9 mouse cellular contexts compared by ENCODE assay signal in the genomic region with DNA sequence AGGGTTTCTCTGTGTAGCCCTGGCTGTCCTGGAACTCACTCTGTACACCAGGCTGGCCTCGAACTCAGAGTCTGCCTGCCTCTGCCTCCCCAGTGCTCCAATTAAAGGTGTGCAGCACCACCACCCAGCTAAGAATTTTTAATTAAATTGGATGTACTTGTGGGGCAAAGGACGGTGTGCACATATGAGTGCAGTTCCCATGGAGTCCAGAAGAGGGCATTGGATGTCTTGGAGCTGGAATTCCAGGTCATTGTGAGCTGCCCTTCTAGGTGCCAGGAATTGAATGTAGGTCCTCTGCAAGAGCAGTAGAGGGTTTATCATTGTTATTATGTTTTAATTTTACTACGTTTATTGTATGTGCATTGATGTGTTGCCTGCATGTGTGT. TPM values are rescaled to one million over a fixed set of nuclear protein-coding genes. Genes with fewer than 3 reads are reported as not detected.
DNase-seq lines count a peak whose midpoint lies in the region; ATAC-seq and TF ChIP-seq lines count a peak whose summit lies in the region.
"Had no signal": no experiment of that assay in that cellular context is flagged by ENCODE, and none has a peak within 500 bp of the region (broad histone marks: within the 10 kb centered on the region; RNA-seq: fewer than 3 reads in every experiment).

No protein-coding gene starts in this region.

- H3K4me2 ChIP-seq in hindbrain, postnatal 0 days (ENCODE audit: low read depth, low read length), result no peak overlapping the region
- no peak overlapping the region for H3K4me2 ChIP-seq in hindbrain, embryonic 16.5 days (ENCODE audit: low read length)
- no peak overlapping the region for H3K4me2 ChIP-seq in hindbrain, embryonic 14.5 days (replicated peaks)

- in situ Hi-C loops in ES-E14 (cut with MboI; ENCODE audit: low sequenced_read_pairs in 2 of 2, unreplicated experiment in 2 of 2), result loop anchor here in 1 of 2 experiments (5.0 kb wide), 1 partner anchor 86 kb away; no protein-coding TSS in a partner anchor

- H3K36me3 ChIP-seq in hindbrain, postnatal 0 days (ENCODE audit: insufficient read depth, low read length), result no peaks in the 10 kb centered on the region
- H3K36me3 ChIP-seq in hindbrain, embryonic 16.5 days (ENCODE audit: control insufficient read depth, insufficient read depth, low read length), result no peaks in the 10 kb centered on the region
- no peaks in the 10 kb centered on the region for H3K36me3 ChIP-seq in ES-E14 (ENCODE audit: control insufficient read depth, insufficient read depth, low read length, poor library complexity, severe bottlenecking)
- no peaks in the 10 kb centered on the region for H3K36me3 ChIP-seq in hindbrain, embryonic 14.5 days (replicated peaks; ENCODE audit: control insufficient read depth, insufficient read depth)

- peak; percentile 68 for TF ChIP-seq CTCF in hindbrain, postnatal 0 days (IDR thresholded peaks at IDR 0.05; ENCODE audit: low read depth)

- no peaks in the 10 kb centered on the region for H3K27me3 ChIP-seq in hindbrain, postnatal 0 days (ENCODE audit: insufficient read depth, low read length)
- H3K27me3 ChIP-seq in hindbrain, embryonic 16.5 days (replicated peaks; ENCODE audit: control insufficient read depth, insufficient read depth, low read length), result no peaks in the 10 kb centered on the region
- no peaks in the 10 kb centered on the region for H3K27me3 ChIP-seq in hindbrain, embryonic 14.5 days (ENCODE audit: control insufficient read depth, insufficient read depth, low read length)

- ATAC-seq in hindbrain, postnatal 0 days, result no peak
- no peak for ATAC-seq in hindbrain, embryonic 16.5 days
- ATAC-seq in hindbrain, embryonic 14.5 days (ENCODE audit: low FRiP score), result no peak

- no peak overlapping the region for H3K9ac ChIP-seq in hindbrain, postnatal 0 days (replicated peaks; ENCODE audit: low read length)
- H3K9ac ChIP-seq in hindbrain, embryonic 16.5 days (ENCODE audit: low read depth, low read length), result no peak overlapping the region
- H3K9ac ChIP-seq in ES-E14 (ENCODE audit: insufficient read depth, low read depth, low read length, poor library complexity, severe bottlenecking), result peak overlapping the region; percentile 4; the same call in 1 of the 2 replicates
- no peak overlapping the region for H3K9ac ChIP-seq in hindbrain, embryonic 14.5 days

- peak; percentile 27 for DNase-seq in hindbrain, postnatal 0 days (ENCODE audit: low spot score)
- DNase-seq in ES-E14 (ENCODE audit: low read depth, low spot score), result no peak
- DNase-seq in cerebellum, postnatal 25 days, result peak; percentile 48 to 67
- peak; percentile 61 for DNase-seq in kidney, postnatal 14 days
- DNase-seq in retina, embryonic 14.5 days (ENCODE audit: low spot score), result peak; percentile 69
- DNase-seq in hindbrain, embryonic 14.5 days (ENCODE audit: low spot score), result no peak
- DNase-seq in left cerebral cortex, adult 11 months (ENCODE audit: low spot score), result no peak

- H3K4me1 ChIP-seq in hindbrain, postnatal 0 days (ENCODE audit: insufficient read depth, low read length), result peaks cover 7% of the 10 kb centered on the region; the same call in 1 of the 2 replicates
- peaks cover 9% of the 10 kb centered on the region for H3K4me1 ChIP-seq in hindbrain, embryonic 16.5 days (ENCODE audit: control insufficient read depth, insufficient read depth, low read depth, low read length)
- peaks cover 8 to 16% of the 10 kb centered on the region in 2 experiments; a peak in 3 of 4 replicates for H3K4me1 ChIP-seq in ES-E14 (ENCODE audit: control insufficient read depth in 2 of 2, insufficient read depth in 2 of 2, low read length in 2 of 2, poor library complexity in 1 of 2)
- H3K4me1 ChIP-seq in hindbrain, embryonic 14.5 days (replicated peaks; ENCODE audit: control insufficient read depth, insufficient read depth, low read length), result peaks cover 14% of the 10 kb centered on the region; the same call in 1 of the 2 replicates

- H3K4me3 ChIP-seq in hindbrain, postnatal 0 days (ENCODE audit: low read length), result no peak overlapping the region
- H3K4me3 ChIP-seq in hindbrain, embryonic 16.5 days (ENCODE audit: low read length), result no peak overlapping the region
- H3K4me3 ChIP-seq in ES-E14 (ENCODE audit: insufficient read depth in 1 of 2, low read depth in 1 of 2, low read length in 2 of 2, poor library complexity in 1 of 2, severe bottlenecking in 1 of 2), result peak overlapping the region; percentile 19 to 50; a peak in 3 of 4 replicates
- H3K4me3 ChIP-seq in hindbrain, embryonic 14.5 days (replicated peaks; ENCODE audit: low read length), result no peak overlapping the region
- H3K4me3 ChIP-seq: myocyte had no signal

- H3K9me3 ChIP-seq in hindbrain, postnatal 0 days (ENCODE audit: low read length), result no peaks in the 10 kb centered on the region
- H3K9me3 ChIP-seq in hindbrain, embryonic 16.5 days (ENCODE audit: control insufficient read depth, low read length), result no peaks in the 10 kb centered on the region
- H3K9me3 ChIP-seq in ES-E14 (ENCODE audit: control insufficient read depth, insufficient read depth, low read depth, low read length), result no peaks in the 10 kb centered on the region
- H3K9me3 ChIP-seq in hindbrain, embryonic 14.5 days (ENCODE audit: control insufficient read depth, low read length), result no peaks in the 10 kb centered on the region

- no peak overlapping the region for H3K27ac ChIP-seq in hindbrain, postnatal 0 days
- H3K27ac ChIP-seq in hindbrain, embryonic 16.5 days (ENCODE audit: low read depth, low read length), result no peak overlapping the region
- H3K27ac ChIP-seq in ES-E14 (ENCODE audit: insufficient read depth, low read depth, low read length, poor library complexity, severe bottlenecking), result peak overlapping the region; percentile 50; the same call in 1 of the 2 replicates
- no peak overlapping the region for H3K27ac ChIP-seq in hindbrain, embryonic 14.5 days

- WGBS in hindbrain, postnatal 0 days, result 20% methylated on average over 3 of the region's 3 CpGs
- WGBS in hindbrain, embryonic 16.5 days, result 17% methylated on average over 3 of the region's 3 CpGs
- 18% methylated on average over 3 of the region's 3 CpGs for WGBS in hindbrain, embryonic 14.5 days

TF ChIP-seq in ES-E14, 5 proteins besides CTCF, POLR2A, EP300 and RAD21:
- no peak for TF ChIP-seq HCFC1 (IDR thresholded peaks at IDR 0.05; ENCODE audit: borderline replicate concordance, insufficient read depth, low read length)
- peak; percentile 46; the same call in 1 of the 2 replicates for TF ChIP-seq ZC3H11A (IDR thresholded peaks at IDR 0.05; ENCODE audit: borderline replicate concordance, low read depth, low read length)

RNA-seq across cellular contexts. Expression of a gene that starts 3.4 kb away (rescaled TPM):
- 29.0 and 29.5 TPM in 2 replicates for total RNA-seq in hindbrain, postnatal 0 days (2014; rRNA removed)
- polyA plus RNA-seq in hindbrain, postnatal 0 days (2015; fragmentation: Nextera tagmentation; extraction: Ambion mirVana), result 41.2 and 41.8 TPM in 2 replicates
- polyA plus RNA-seq in hindbrain, embryonic 16.5 days (2015; fragmentation: Nextera tagmentation; extraction: Ambion mirVana), result 42.7 and 49.9 TPM in 2 replicates
- total RNA-seq in ES-E14 (2012; rRNA removed), result 22.6 and 23.6 TPM in 2 replicates
- polyA plus RNA-seq in hindbrain, embryonic 14.5 days (2014; fragmentation: Nextera tagmentation; extraction: Ambion mirVana), result 37.8 and 42.3 TPM in 2 replicates

RNA-seq across cellular contexts. Expression of a gene that starts 18.7 kb away (rescaled TPM):
- total RNA-seq in hindbrain, postnatal 0 days (2014; rRNA removed), result 13.2 and 16.7 TPM in 2 replicates
- polyA plus RNA-seq in hindbrain, postnatal 0 days (2015; fragmentation: Nextera tagmentation; extraction: Ambion mirVana), result 19.2 and 22.7 TPM in 2 replicates
- polyA plus RNA-seq in hindbrain, embryonic 16.5 days (2015; fragmentation: Nextera tagmentation; extraction: Ambion mirVana), result 16.1 and 16.2 TPM in 2 replicates
- 63.8 and 85.6 TPM in 2 replicates for total RNA-seq in ES-E14 (2012; rRNA removed)
- 11.3 and 13.5 TPM in 2 replicates for polyA plus RNA-seq in hindbrain, embryonic 14.5 days (2014; fragmentation: Nextera tagmentation; extraction: Ambion mirVana)

RNA-seq across cellular contexts. Expression of a gene that starts 27.6 kb away (rescaled TPM):
- total RNA-seq in hindbrain, postnatal 0 days (2014; rRNA removed), result 35.3 and 38.2 TPM in 2 replicates
- 16.1 and 16.9 TPM in 2 replicates for polyA plus RNA-seq in hindbrain, postnatal 0 days (2015; fragmentation: Nextera tagmentation; extraction: Ambion mirVana)
- 35.1 and 43.7 TPM in 2 replicates for polyA plus RNA-seq in hindbrain, embryonic 16.5 days (2015; fragmentation: Nextera tagmentation; extraction: Ambion mirVana)
- total RNA-seq in ES-E14 (2012; rRNA removed), result 31.7 and 39.7 TPM in 2 replicates
- 34.1 and 39.4 TPM in 2 replicates for polyA plus RNA-seq in hindbrain, embryonic 14.5 days (2014; fragmentation: Nextera tagmentation; extraction: Ambion mirVana)

RNA-seq across cellular contexts. Expression of a gene that starts 27.8 kb away (rescaled TPM):
- 33.6 and 45.9 TPM in 2 replicates for total RNA-seq in hindbrain, postnatal 0 days (2014; rRNA removed)
- 78.8 and 86.7 TPM in 2 replicates for polyA plus RNA-seq in hindbrain, postnatal 0 days (2015; fragmentation: Nextera tagmentation; extraction: Ambion mirVana)
- 79.9 and 82.2 TPM in 2 replicates for polyA plus RNA-seq in hindbrain, embryonic 16.5 days (2015; fragmentation: Nextera tagmentation; extraction: Ambion mirVana)
- 51.6 and 74.9 TPM in 2 replicates for total RNA-seq in ES-E14 (2012; rRNA removed)
- polyA plus RNA-seq in hindbrain, embryonic 14.5 days (2014; fragmentation: Nextera tagmentation; extraction: Ambion mirVana), result 72.5 and 74.1 TPM in 2 replicates

Comparison
In these comparisons a context has a peak if more than half of its experiments do, and no peak if none do; other contexts are left out.
1. DNase-seq: peak in hindbrain, postnatal 0 days (single experiment), cerebellum, postnatal 25 days (2 of 2), kidney, postnatal 14 days (single experiment) and retina, embryonic 14.5 days (single experiment); none in ES-E14 (single experiment), hindbrain, embryonic 14.5 days (single experiment) and left cerebral cortex, adult 11 months (single experiment).
2. H3K4me3 ChIP-seq: peak in ES-E14 (2 of 2); none in hindbrain, postnatal 0 days (single experiment), hindbrain, embryonic 16.5 days (single experiment) and hindbrain, embryonic 14.5 days (single experiment).